Comparison of ENCODE assay signal across 8 mouse cellular contexts in the genomic region with DNA sequence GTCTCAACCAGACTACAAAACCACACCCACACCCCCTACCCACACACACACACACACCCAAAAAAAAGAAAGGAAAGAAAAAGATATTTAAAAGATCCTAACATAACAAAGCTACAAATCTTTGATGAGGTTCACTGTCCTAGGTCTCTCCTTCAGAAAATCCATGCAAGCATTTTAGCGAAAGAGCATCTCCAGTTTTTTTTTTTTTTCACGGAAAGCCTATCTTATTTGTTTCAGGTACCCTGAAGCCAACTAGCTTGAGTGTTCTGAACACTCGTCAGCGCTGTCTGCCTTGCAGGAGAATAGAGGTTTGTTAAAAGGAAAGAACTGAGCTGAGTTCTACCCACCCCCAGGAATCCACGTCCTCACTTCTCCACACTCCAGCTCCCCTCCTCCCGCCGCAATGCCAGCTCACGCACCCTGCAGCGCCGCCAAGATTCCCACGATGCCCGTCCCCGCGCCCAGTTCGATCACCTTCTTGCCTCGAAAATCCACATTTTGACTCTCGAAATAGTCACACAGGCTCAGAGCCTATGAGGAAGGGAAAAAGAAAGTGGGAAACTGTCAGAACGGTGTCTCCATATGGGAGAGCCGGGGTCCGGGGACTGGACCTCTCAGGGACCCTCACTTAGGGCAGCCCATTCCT. TPM values are rescaled to one million over a fixed set of nuclear protein-coding genes. Genes with fewer than 3 reads are reported as not detected.
DNase-seq lines count a peak whose midpoint lies in the region; ATAC-seq and TF ChIP-seq lines count a peak whose summit lies in the region.

No protein-coding gene starts in this region.

- peak overlapping the region; percentile 97 for H3K4me2 ChIP-seq in heart, embryonic 13.5 days
- peak overlapping the region; percentile 85 for H3K4me2 ChIP-seq in embryonic facial prominence, embryonic 11.5 days (ENCODE audit: low read depth, low read length)
- peak overlapping the region; percentile 99 for H3K4me2 ChIP-seq in intestine, postnatal 0 days (replicated peaks; ENCODE audit: low read depth)
- peak overlapping the region; percentile 99 for H3K4me2 ChIP-seq in midbrain, embryonic 11.5 days

- H3K9ac ChIP-seq in heart, embryonic 13.5 days: peak overlapping the region; percentile 86
- peak overlapping the region; percentile 75 for H3K9ac ChIP-seq in ES-Bruce4 (ENCODE audit: low read depth, poor library complexity, severe bottlenecking)
- H3K9ac ChIP-seq in embryonic facial prominence, embryonic 11.5 days (replicated peaks; ENCODE audit: low read length): peak overlapping the region; percentile 72
- peak overlapping the region; percentile 54 for H3K9ac ChIP-seq in intestine, postnatal 0 days (ENCODE audit: low read depth, low read length)
- peak overlapping the region; percentile 71 for H3K9ac ChIP-seq in midbrain, embryonic 11.5 days (ENCODE audit: low read length)

- no peak for ATAC-seq in heart, embryonic 13.5 days (ENCODE audit: extremely low read depth, insufficient number of reproducible peaks, low FRiP score, low TSS enrichment)
- ATAC-seq in embryonic facial prominence, embryonic 11.5 days (replicated peaks; ENCODE audit: insufficient number of reproducible peaks, low FRiP score, low TSS enrichment, low read depth): peak; percentile 44
- ATAC-seq in intestine, postnatal 0 days: no peak
- ATAC-seq in midbrain, embryonic 11.5 days (ENCODE audit: low FRiP score): 0 out of 2 replicates have a peak, but pooled peaks have one; percentile 2

- no peak overlapping the region for H3K27ac ChIP-seq in heart, embryonic 13.5 days (replicated peaks)
- no peak overlapping the region for H3K27ac ChIP-seq in ES-Bruce4 (ENCODE audit: insufficient read depth, low read length)
- H3K27ac ChIP-seq in embryonic facial prominence, embryonic 11.5 days (replicated peaks; ENCODE audit: low read depth, low read length): no peak overlapping the region
- no peak overlapping the region for H3K27ac ChIP-seq in intestine, postnatal 0 days (ENCODE audit: low read depth, low read length)
- H3K27ac ChIP-seq in midbrain, embryonic 11.5 days (ENCODE audit: low read depth, low read length): no peak overlapping the region

- peaks cover 21% of the 10 kb centered on the region for H3K36me3 ChIP-seq in heart, embryonic 13.5 days
- 0 out of 2 replicates have a peak, but pooled peaks cover 4% of the 10 kb centered on the region for H3K36me3 ChIP-seq in ES-Bruce4 (ENCODE audit: control insufficient read depth, insufficient read depth, low read length, poor library complexity, severe bottlenecking)
- peaks cover 3% of the 10 kb centered on the region for H3K36me3 ChIP-seq in embryonic facial prominence, embryonic 11.5 days (replicated peaks; ENCODE audit: control insufficient read depth, insufficient read depth, low read depth, low read length)
- H3K36me3 ChIP-seq in intestine, postnatal 0 days (ENCODE audit: control insufficient read depth, insufficient read depth): peaks cover 10% of the 10 kb centered on the region
- no peaks in the 10 kb centered on the region for H3K36me3 ChIP-seq in midbrain, embryonic 11.5 days (ENCODE audit: control insufficient read depth, insufficient read depth, low read length)

- WGBS in heart, embryonic 13.5 days: 2% methylated on average over 20 of the region's 20 CpGs
- 2% methylated on average over 20 of the region's 20 CpGs for WGBS in embryonic facial prominence, embryonic 11.5 days
- WGBS in intestine, postnatal 0 days: 1% methylated on average over 20 of the region's 20 CpGs
- under 1% methylated on average over 20 of the region's 20 CpGs for WGBS in midbrain, embryonic 11.5 days

- no peak for TF ChIP-seq CTCF in ES-Bruce4 (IDR thresholded peaks at IDR 0.05; ENCODE audit: low read depth, low read length)
- TF ChIP-seq CTCF in intestine, postnatal 0 days (IDR thresholded peaks at IDR 0.05; ENCODE audit: low read depth): no peak

- H3K9me3 ChIP-seq in heart, embryonic 13.5 days: no peaks in the 10 kb centered on the region
- H3K9me3 ChIP-seq in ES-Bruce4 (replicated peaks; ENCODE audit: control insufficient read depth, insufficient read depth, low read length, poor library complexity, severe bottlenecking): no peaks in the 10 kb centered on the region
- no peaks in the 10 kb centered on the region for H3K9me3 ChIP-seq in embryonic facial prominence, embryonic 11.5 days (replicated peaks; ENCODE audit: control insufficient read depth, low read length)
- H3K9me3 ChIP-seq in intestine, postnatal 0 days (ENCODE audit: control insufficient read depth): no peaks in the 10 kb centered on the region
- no peaks in the 10 kb centered on the region for H3K9me3 ChIP-seq in midbrain, embryonic 11.5 days (ENCODE audit: control insufficient read depth, low read length)

- H3K4me1 ChIP-seq in heart, embryonic 13.5 days: peaks cover 13% of the 10 kb centered on the region
- no peaks in the 10 kb centered on the region for H3K4me1 ChIP-seq in ES-Bruce4 (ENCODE audit: control insufficient read depth, insufficient read depth, low read length)
- H3K4me1 ChIP-seq in embryonic facial prominence, embryonic 11.5 days (ENCODE audit: control insufficient read depth, insufficient read depth, low read length): no peaks in the 10 kb centered on the region
- H3K4me1 ChIP-seq in intestine, postnatal 0 days (replicated peaks; ENCODE audit: control insufficient read depth, insufficient read depth, low read length): no peaks in the 10 kb centered on the region; the same call in 1 of the 2 replicates
- H3K4me1 ChIP-seq in midbrain, embryonic 11.5 days (ENCODE audit: control insufficient read depth, insufficient read depth, low read length): peaks cover 6% of the 10 kb centered on the region

- DNase-seq in heart, adult 8-10 months (ENCODE audit: low spot score): no peak
- DNase-seq in embryonic facial prominence, embryonic 11.5 days (ENCODE audit: low spot score): peak; percentile 16
- no peak for DNase-seq in midbrain, embryonic 11.5 days (ENCODE audit: low spot score, missing footprints)
- DNase-seq in c-Kit-positive CD71-positive TER-119-positive erythroid progenitor cells, embryonic 14.5 days (ENCODE audit: low spot score): no peak
- DNase-seq in spleen, postnatal 36 days (ENCODE audit: low spot score in 2 of 2): no peak

- TF ChIP-seq EP300 in ES-Bruce4 (IDR thresholded peaks at IDR 0.05; ENCODE audit: insufficient read depth, low read depth, low read length): no peak

- TF ChIP-seq POLR2A in ES-Bruce4 (IDR thresholded peaks at IDR 0.05; ENCODE audit: insufficient read depth, low read length): no peak

- H3K27me3 ChIP-seq in heart, embryonic 13.5 days (replicated peaks): peaks cover 37% of the 10 kb centered on the region
- H3K27me3 ChIP-seq in ES-Bruce4 (ENCODE audit: control insufficient read depth, insufficient read depth, low read length, poor library complexity, severe bottlenecking): no peaks in the 10 kb centered on the region
- H3K27me3 ChIP-seq in embryonic facial prominence, embryonic 11.5 days (ENCODE audit: control insufficient read depth, insufficient read depth, low read length): no peaks in the 10 kb centered on the region
- no peaks in the 10 kb centered on the region for H3K27me3 ChIP-seq in intestine, postnatal 0 days (replicated peaks; ENCODE audit: control insufficient read depth, insufficient read depth, low read length)
- no peaks in the 10 kb centered on the region for H3K27me3 ChIP-seq in midbrain, embryonic 11.5 days (ENCODE audit: control insufficient read depth, insufficient read depth, low read length)

- H3K4me3 ChIP-seq in heart, embryonic 13.5 days: peak overlapping the region; percentile 86
- H3K4me3 ChIP-seq in ES-Bruce4 (ENCODE audit: low read depth, low read length): peak overlapping the region; percentile 80
- H3K4me3 ChIP-seq in embryonic facial prominence, embryonic 11.5 days (ENCODE audit: low read depth, low read length): peak overlapping the region; percentile 78
- H3K4me3 ChIP-seq in intestine, postnatal 0 days (ENCODE audit: low read depth, low read length): peak overlapping the region; percentile 93
- peak overlapping the region; percentile 82 for H3K4me3 ChIP-seq in midbrain, embryonic 11.5 days (ENCODE audit: low read depth, low read length)

RNA-seq across cellular contexts. Expression of gene Mettl1, which starts 0.5 kb away (rescaled TPM):
- 36.3 and 41.7 TPM in 2 replicates for polyA plus RNA-seq in heart, embryonic 13.5 days (2015; fragmentation: Nextera tagmentation; extraction: Ambion mirVana)
- 1 to 10 TPM; 7.5 to 9.6 (median 9.2) TPM for total RNA-seq in heart, adult 8-10 months (2022)
- 20.2 and 22.8 TPM in 2 replicates for polyA plus RNA-seq in ES-Bruce4 (2011; ENCODE audit: insufficient read depth, insufficient read length, low read depth, missing spikeins)
- polyA plus RNA-seq in embryonic facial prominence, embryonic 11.5 days (2014; fragmentation: Nextera tagmentation; extraction: Ambion mirVana): 42.7 and 44.8 TPM in 2 replicates
- 19.8 and 22.1 TPM in 2 replicates for polyA plus RNA-seq in intestine, postnatal 0 days (2015; fragmentation: Nextera tagmentation; extraction: Ambion mirVana)
- polyA plus RNA-seq in midbrain, embryonic 11.5 days (2014; fragmentation: Nextera tagmentation; extraction: Ambion mirVana): 36.5 and 37.4 TPM in 2 replicates

RNA-seq across cellular contexts. Expression of gene Eef1akmt3, which starts 0.6 kb away (rescaled TPM):
- 0.33 and 0.34 TPM in 2 replicates for polyA plus RNA-seq in heart, embryonic 13.5 days (2015; fragmentation: Nextera tagmentation; extraction: Ambion mirVana)
- total RNA-seq in heart, adult 8-10 months (2022): not detected
- polyA plus RNA-seq in ES-Bruce4 (2011; ENCODE audit: insufficient read depth, insufficient read length, low read depth, missing spikeins): 0.41 and 0.51 TPM in 2 replicates
- polyA plus RNA-seq in embryonic facial prominence, embryonic 11.5 days (2014; fragmentation: Nextera tagmentation; extraction: Ambion mirVana): 0.07 and 0.29 TPM in 2 replicates
- 0.16 and 0.17 TPM in 2 replicates for polyA plus RNA-seq in intestine, postnatal 0 days (2015; fragmentation: Nextera tagmentation; extraction: Ambion mirVana)
- 0.06 and 0.11 TPM in 2 replicates for polyA plus RNA-seq in midbrain, embryonic 11.5 days (2014; fragmentation: Nextera tagmentation; extraction: Ambion mirVana)

RNA-seq across cellular contexts. Expression of gene Cyp27b1, which starts 7.4 kb away (rescaled TPM):
- 0.10 and 0.21 TPM in 2 replicates for polyA plus RNA-seq in heart, embryonic 13.5 days (2015; fragmentation: Nextera tagmentation; extraction: Ambion mirVana)
- under 1 TPM in 1 of 4 experiments, not detected in 3; 0.19 TPM for total RNA-seq in heart, adult 8-10 months (2022)
- polyA plus RNA-seq in ES-Bruce4 (2011; ENCODE audit: insufficient read depth, insufficient read length, low read depth, missing spikeins): 0.42 TPM in 1 of 2 replicates, not detected in the other
- polyA plus RNA-seq in embryonic facial prominence, embryonic 11.5 days (2014; fragmentation: Nextera tagmentation; extraction: Ambion mirVana): not detected in 2 replicates
- not detected in 2 replicates for polyA plus RNA-seq in intestine, postnatal 0 days (2015; fragmentation: Nextera tagmentation; extraction: Ambion mirVana)
- not detected in 2 replicates for polyA plus RNA-seq in midbrain, embryonic 11.5 days (2014; fragmentation: Nextera tagmentation; extraction: Ambion mirVana)

RNA-seq across cellular contexts. Expression of gene Tsfm, which starts 10.1 kb away (rescaled TPM):
- polyA plus RNA-seq in heart, embryonic 13.5 days (2015; fragmentation: Nextera tagmentation; extraction: Ambion mirVana): 86.6 and 92.5 TPM in 2 replicates
- 10 to 100 TPM; 50.9 to 67.0 (median 55.9) TPM for total RNA-seq in heart, adult 8-10 months (2022)
- 40.6 and 47.9 TPM in 2 replicates for polyA plus RNA-seq in ES-Bruce4 (2011; ENCODE audit: insufficient read depth, insufficient read length, low read depth, missing spikeins)
- 88.0 and 88.5 TPM in 2 replicates for polyA plus RNA-seq in embryonic facial prominence, embryonic 11.5 days (2014; fragmentation: Nextera tagmentation; extraction: Ambion mirVana)
- polyA plus RNA-seq in intestine, postnatal 0 days (2015; fragmentation: Nextera tagmentation; extraction: Ambion mirVana): 42.4 and 43.7 TPM in 2 replicates
- polyA plus RNA-seq in midbrain, embryonic 11.5 days (2014; fragmentation: Nextera tagmentation; extraction: Ambion mirVana): 80.7 and 86.0 TPM in 2 replicates

RNA-seq across cellular contexts. Expression of gene March9, which starts 19.3 kb away (rescaled TPM):
- polyA plus RNA-seq in heart, embryonic 13.5 days (2015; fragmentation: Nextera tagmentation; extraction: Ambion mirVana): 0.12 and 0.18 TPM in 2 replicates
- total RNA-seq in heart, adult 8-10 months (2022): 1 to 10 TPM; 2.4 to 4.1 (median 3.3) TPM
- 8.8 and 9.5 TPM in 2 replicates for polyA plus RNA-seq in ES-Bruce4 (2011; ENCODE audit: insufficient read depth, insufficient read length, low read depth, missing spikeins)
- polyA plus RNA-seq in embryonic facial prominence, embryonic 11.5 days (2014; fragmentation: Nextera tagmentation; extraction: Ambion mirVana): 1.5 and 1.8 TPM in 2 replicates
- 0.91 and 1.1 TPM in 2 replicates for polyA plus RNA-seq in intestine, postnatal 0 days (2015; fragmentation: Nextera tagmentation; extraction: Ambion mirVana)
- polyA plus RNA-seq in midbrain, embryonic 11.5 days (2014; fragmentation: Nextera tagmentation; extraction: Ambion mirVana): 3.2 and 3.7 TPM in 2 replicates

Comparison
In these comparisons a context has a peak if more than half of its experiments do, and no peak if none do; other contexts are left out.
1. ATAC-seq: peak in embryonic facial prominence, embryonic 11.5 days (single experiment) and midbrain, embryonic 11.5 days (single experiment); none in heart, embryonic 13.5 days (single experiment) and intestine, postnatal 0 days (single experiment).
2. Peak in every context shown above with its lines, with median percentiles within 50 percentile points of each other: H3K4me2 ChIP-seq, H3K4me3 ChIP-seq and H3K9ac ChIP-seq.